Mouse (Mus musculus): ENCODE results near the gene Unc5c. TPM values are rescaled to one million over a fixed set of nuclear protein-coding genes. Genes with fewer than 3 reads are reported as not detected.

Unc5c gene
- polyA plus RNA-seq, 1 experiment from 2014 or later: 15.9 TPM

- Histone ChIP-seq H3K27me3 (ENCODE audit: control insufficient read depth, insufficient read depth, low read length) (no peaks in the 10 kb centered on the region), H3K27ac (ENCODE audit: low read length) (no peak overlapping the region), H3K4me3 (ENCODE audit: low read depth, low read length) (no peak overlapping the region), H3K9ac (replicated peaks; ENCODE audit: low read depth, low read length) (no peak overlapping the region), H3K9me3 (ENCODE audit: control insufficient read depth, low read depth, low read length) (no peaks in the 10 kb centered on the region), H3K36me3 (ENCODE audit: control insufficient read depth, insufficient read depth, low read length) (no peaks in the 10 kb centered on the region), H3K4me1 (ENCODE audit: control insufficient read depth, insufficient read depth, low read length) (no peaks in the 10 kb centered on the region), H3K4me2 (replicated peaks; ENCODE audit: low read depth, low read length) (no peak overlapping the region)
- 82% methylated on average over 4 of the region's 4 CpGs for WGBS
- no peak for ATAC-seq (ENCODE audit: insufficient number of reproducible peaks, insufficient read depth, low FRiP score, low read depth)
Measured at GRCm38 (mm10) chr3:141711601-141712000, 246.6 kb downstream of the Unc5c start.

GRCm38 (mm10) chr3:141716371-141716770, 251.4 kb downstream of the Unc5c start:
- no peak for ATAC-seq (ENCODE audit: insufficient number of reproducible peaks, insufficient read depth, low FRiP score, low read depth)

DNA sequence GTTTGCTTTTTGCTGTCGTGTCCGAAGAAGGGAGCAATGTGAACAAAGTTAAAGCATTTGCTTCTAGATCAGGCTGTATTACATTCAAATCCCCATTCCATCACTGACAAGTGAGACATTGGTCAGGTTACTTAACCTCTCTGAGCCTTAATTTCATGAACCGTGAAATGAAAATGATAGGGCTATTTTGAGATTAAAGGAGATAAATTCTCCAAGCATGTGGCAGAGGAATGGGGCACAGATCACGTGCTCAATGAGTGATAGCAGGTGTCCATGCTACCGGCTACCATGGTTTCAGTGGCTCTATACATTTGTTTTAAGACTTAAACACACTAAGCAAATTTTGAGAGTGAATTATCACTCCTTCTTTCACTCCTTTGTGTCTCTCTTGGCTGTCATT, 254.0 kb downstream of the Unc5c start:
- Histone ChIP-seq H3K9me3 (ENCODE audit: control insufficient read depth, low read depth, low read length) (no peaks in the 10 kb centered on the region), H3K27me3 (ENCODE audit: control insufficient read depth, insufficient read depth, low read length) (no peaks in the 10 kb centered on the region), H3K9ac (replicated peaks; ENCODE audit: low read depth, low read length) (no peak overlapping the region), H3K27ac (ENCODE audit: low read length) (no peak overlapping the region), H3K36me3 (ENCODE audit: control insufficient read depth, insufficient read depth, low read length) (no peaks in the 10 kb centered on the region), H3K4me2 (replicated peaks; ENCODE audit: low read depth, low read length) (no peak overlapping the region), H3K4me1 (ENCODE audit: control insufficient read depth, insufficient read depth, low read length) (0 out of 2 replicates have a peak, but pooled peaks cover 3% of the 10 kb centered on the region), H3K4me3 (ENCODE audit: low read depth, low read length) (no peak overlapping the region)
- WGBS: 71% methylated on average over 5 of the region's 5 CpGs
- ATAC-seq (ENCODE audit: insufficient number of reproducible peaks, insufficient read depth, low FRiP score, low read depth): no peak

More at GRCm38 (mm10) chr3:141716371-141716770, 251.4 kb downstream of the Unc5c start:
- no peak overlapping the region for H3K4me2 ChIP-seq (replicated peaks; ENCODE audit: low read depth, low read length)
- H3K36me3 ChIP-seq (ENCODE audit: control insufficient read depth, insufficient read depth, low read length): no peaks in the 10 kb centered on the region
- no peak overlapping the region for H3K9ac ChIP-seq (replicated peaks; ENCODE audit: low read depth, low read length)
- no peak overlapping the region for H3K27ac ChIP-seq (ENCODE audit: low read length)
- no peaks in the 10 kb centered on the region for H3K27me3 ChIP-seq (ENCODE audit: control insufficient read depth, insufficient read depth, low read length)
- no peaks in the 10 kb centered on the region for H3K4me1 ChIP-seq (ENCODE audit: control insufficient read depth, insufficient read depth, low read length)
- no peak overlapping the region for H3K4me3 ChIP-seq (ENCODE audit: low read depth, low read length)
- H3K9me3 ChIP-seq (ENCODE audit: control insufficient read depth, low read depth, low read length): no peaks in the 10 kb centered on the region
- WGBS: 45% methylated on average over 4 of the region's 4 CpGs

DNA sequence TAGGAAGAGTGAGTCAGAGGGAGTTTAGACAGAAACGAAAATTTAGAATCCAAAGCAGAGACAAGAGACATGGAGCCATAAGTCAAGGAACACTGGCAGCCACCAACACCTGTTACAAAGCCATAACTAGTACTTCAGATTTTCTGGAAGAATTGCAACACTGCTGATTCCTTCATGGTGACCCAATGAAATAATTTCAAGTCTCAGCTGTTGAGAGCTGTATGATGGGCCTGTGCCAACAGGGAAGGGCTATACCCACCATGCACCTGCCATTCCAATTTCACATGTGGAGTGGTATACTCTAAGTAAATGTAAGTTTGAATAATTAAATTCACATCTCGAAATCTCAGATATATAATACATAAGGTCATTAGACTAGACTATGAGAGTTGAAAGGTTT, 259.5 kb downstream of the Unc5c start:
- no peaks in the 10 kb centered on the region for H3K36me3 ChIP-seq (ENCODE audit: control insufficient read depth, insufficient read depth, low read length)
- no peaks in the 10 kb centered on the region for H3K9me3 ChIP-seq (ENCODE audit: control insufficient read depth, low read depth, low read length)
- no peak for ATAC-seq (ENCODE audit: insufficient number of reproducible peaks, insufficient read depth, low FRiP score, low read depth)
- no peak overlapping the region for H3K9ac ChIP-seq (replicated peaks; ENCODE audit: low read depth, low read length)
- no peak overlapping the region for H3K4me2 ChIP-seq (replicated peaks; ENCODE audit: low read depth, low read length)
- WGBS: 67% methylated on average over 2 of the region's 2 CpGs
- H3K27ac ChIP-seq (ENCODE audit: low read length): no peak overlapping the region
- 0 out of 2 replicates have a peak, but pooled peaks cover 4% of the 10 kb centered on the region for H3K4me1 ChIP-seq (ENCODE audit: control insufficient read depth, insufficient read depth, low read length)
- H3K27me3 ChIP-seq (ENCODE audit: control insufficient read depth, insufficient read depth, low read length): no peaks in the 10 kb centered on the region
- no peak overlapping the region for H3K4me3 ChIP-seq (ENCODE audit: low read depth, low read length)

DNA sequence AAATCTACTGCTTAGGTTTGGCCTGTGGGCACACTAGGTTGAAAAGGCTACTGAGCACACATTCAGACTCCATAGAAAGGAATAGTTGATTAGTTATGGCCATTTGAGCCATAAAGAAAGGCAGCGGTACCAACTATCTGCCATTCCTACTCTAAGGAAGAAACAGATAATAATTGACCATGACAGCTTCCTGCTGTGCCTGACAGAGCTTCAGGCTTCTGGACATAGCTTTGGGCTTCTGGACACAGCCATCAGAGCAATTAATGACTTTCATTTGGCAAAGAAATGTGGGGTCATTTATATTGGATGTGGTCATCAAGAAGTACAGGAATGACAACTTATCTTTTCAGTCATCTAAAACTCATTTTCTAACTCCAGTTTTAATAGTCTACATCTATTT, 260.4 kb downstream of the Unc5c start:
- H3K27me3 ChIP-seq (ENCODE audit: control insufficient read depth, insufficient read depth, low read length): no peaks in the 10 kb centered on the region
- ATAC-seq (ENCODE audit: insufficient number of reproducible peaks, insufficient read depth, low FRiP score, low read depth): no peak
- 74% methylated on average over 1 of the region's 1 CpGs for WGBS

DNA sequence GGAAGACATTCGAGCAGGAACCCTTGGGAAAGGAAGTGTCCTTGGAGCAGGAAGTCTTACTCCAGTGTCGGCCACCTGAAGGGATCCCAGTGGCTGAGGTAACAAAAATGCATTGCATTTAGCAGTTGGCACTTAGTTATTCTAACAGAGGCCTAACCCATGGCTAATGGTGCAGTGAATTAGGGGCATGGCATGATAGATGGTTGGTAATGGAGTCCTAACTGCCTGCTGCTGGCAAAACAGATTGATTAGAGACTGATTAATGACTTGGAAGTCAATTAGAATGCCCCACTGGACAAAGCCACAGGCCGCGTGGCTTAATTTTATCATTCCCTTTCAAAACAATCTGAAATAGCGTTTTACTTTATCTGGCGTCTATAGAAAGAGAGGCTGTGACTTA, 268.8 kb downstream of the Unc5c start:
- 42% methylated on average over 6 of the region's 6 CpGs for WGBS
- H3K36me3 ChIP-seq (ENCODE audit: control insufficient read depth, insufficient read depth, low read length): no peaks in the 10 kb centered on the region
- no peak overlapping the region for H3K27ac ChIP-seq (ENCODE audit: low read length)
- H3K9ac ChIP-seq (replicated peaks; ENCODE audit: low read depth, low read length): no peak overlapping the region
- no peak for ATAC-seq (ENCODE audit: insufficient number of reproducible peaks, insufficient read depth, low FRiP score, low read depth)
- no peaks in the 10 kb centered on the region for H3K4me1 ChIP-seq (ENCODE audit: control insufficient read depth, insufficient read depth, low read length)
- H3K27me3 ChIP-seq (ENCODE audit: control insufficient read depth, insufficient read depth, low read length): no peaks in the 10 kb centered on the region
- no peak overlapping the region for H3K4me2 ChIP-seq (replicated peaks; ENCODE audit: low read depth, low read length)
- no peak overlapping the region for H3K4me3 ChIP-seq (ENCODE audit: low read depth, low read length)
- no peaks in the 10 kb centered on the region for H3K9me3 ChIP-seq (ENCODE audit: control insufficient read depth, low read depth, low read length)

More for the DNA sequence above, 260.4 kb downstream of the Unc5c start:
- no peak overlapping the region for H3K4me2 ChIP-seq (replicated peaks; ENCODE audit: low read depth, low read length)
- no peak overlapping the region for H3K9ac ChIP-seq (replicated peaks; ENCODE audit: low read depth, low read length)
- no peaks in the 10 kb centered on the region for H3K36me3 ChIP-seq (ENCODE audit: control insufficient read depth, insufficient read depth, low read length)
- H3K4me1 ChIP-seq (ENCODE audit: control insufficient read depth, insufficient read depth, low read length): 0 out of 2 replicates have a peak, but pooled peaks cover 4% of the 10 kb centered on the region
- H3K27ac ChIP-seq (ENCODE audit: low read length): no peak overlapping the region
- no peaks in the 10 kb centered on the region for H3K9me3 ChIP-seq (ENCODE audit: control insufficient read depth, low read depth, low read length)
- no peak overlapping the region for H3K4me3 ChIP-seq (ENCODE audit: low read depth, low read length)

GRCm38 (mm10) chr3:141735285-141735684, 270.3 kb downstream of the Unc5c start:
- Histone ChIP-seq H3K9me3 (ENCODE audit: control insufficient read depth, low read depth, low read length) (no peaks in the 10 kb centered on the region), H3K27ac (ENCODE audit: low read length) (no peak overlapping the region), H3K27me3 (ENCODE audit: control insufficient read depth, insufficient read depth, low read length) (no peaks in the 10 kb centered on the region), H3K4me1 (ENCODE audit: control insufficient read depth, insufficient read depth, low read length) (no peaks in the 10 kb centered on the region), H3K4me3 (ENCODE audit: low read depth, low read length) (no peak overlapping the region), H3K9ac (replicated peaks; ENCODE audit: low read depth, low read length) (no peak overlapping the region), H3K36me3 (ENCODE audit: control insufficient read depth, insufficient read depth, low read length) (no peaks in the 10 kb centered on the region), H3K4me2 (replicated peaks; ENCODE audit: low read depth, low read length) (no peak overlapping the region)
- no peak for ATAC-seq (ENCODE audit: insufficient number of reproducible peaks, insufficient read depth, low FRiP score, low read depth)

DNA sequence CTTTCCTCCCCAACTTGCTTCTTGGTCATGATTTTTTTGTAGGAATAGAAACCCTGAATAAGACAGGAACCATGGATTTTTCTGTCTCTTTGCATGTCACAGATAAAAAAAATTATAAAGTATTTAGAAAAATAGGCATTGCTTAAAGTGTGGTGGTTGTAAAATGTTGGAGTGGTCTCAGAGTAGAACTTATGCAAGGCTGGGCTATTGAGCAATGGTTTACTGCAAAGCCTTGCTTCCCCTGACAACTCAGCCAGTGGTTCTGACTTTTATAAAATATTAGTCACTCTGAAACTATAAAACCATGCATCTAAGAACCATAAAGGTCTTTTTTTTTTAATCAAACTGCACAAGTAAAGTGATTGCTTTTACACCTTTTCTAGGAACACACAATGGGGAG, 280.3 kb downstream of the Unc5c start:
- no peak for ATAC-seq (ENCODE audit: insufficient number of reproducible peaks, insufficient read depth, low FRiP score, low read depth)
- Histone ChIP-seq H3K9ac (replicated peaks; ENCODE audit: low read depth, low read length) (no peak overlapping the region), H3K4me2 (replicated peaks; ENCODE audit: low read depth, low read length) (no peak overlapping the region), H3K9me3 (ENCODE audit: control insufficient read depth, low read depth, low read length) (no peaks in the 10 kb centered on the region), H3K27ac (ENCODE audit: low read length) (no peak overlapping the region), H3K36me3 (ENCODE audit: control insufficient read depth, insufficient read depth, low read length) (no peaks in the 10 kb centered on the region), H3K4me1 (ENCODE audit: control insufficient read depth, insufficient read depth, low read length) (no peaks in the 10 kb centered on the region), H3K4me3 (ENCODE audit: low read depth, low read length) (no peak overlapping the region), H3K27me3 (ENCODE audit: control insufficient read depth, insufficient read depth, low read length) (no peaks in the 10 kb centered on the region)

DNA sequence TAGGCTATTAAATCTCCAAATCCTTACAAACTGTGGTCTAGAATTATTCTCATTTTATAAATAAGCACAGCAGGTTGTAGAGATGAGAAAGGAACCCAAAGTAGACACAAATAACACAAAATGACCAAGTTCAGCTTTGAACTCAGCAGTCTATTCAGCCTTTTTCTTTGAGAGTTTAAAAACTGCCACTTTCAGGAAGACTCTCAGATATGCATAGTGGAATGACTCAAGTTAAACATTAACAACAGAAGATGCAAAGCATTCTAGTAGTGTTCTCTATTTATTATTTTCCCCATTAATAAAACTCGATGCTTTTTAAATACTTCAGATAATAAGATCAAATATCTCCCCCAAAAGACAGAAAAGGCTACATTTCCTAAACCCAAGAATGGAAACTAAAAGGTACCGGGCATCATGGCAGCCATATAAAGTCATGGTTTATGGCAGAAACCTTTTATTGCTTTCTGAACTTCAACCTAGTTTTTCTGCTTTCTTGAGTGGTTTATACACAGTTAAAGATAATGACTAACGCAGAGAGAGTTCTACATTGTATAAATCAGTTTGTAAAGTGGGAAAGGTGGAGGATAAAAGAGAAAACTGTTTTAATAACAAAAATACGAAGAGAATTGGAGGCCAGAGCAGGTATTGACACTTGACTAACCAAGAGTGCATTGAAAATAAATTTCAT, 283.8 kb downstream of the Unc5c start:
- Histone ChIP-seq H3K4me3 (ENCODE audit: low read depth, low read length) (no peak overlapping the region), H3K27me3 (ENCODE audit: control insufficient read depth, insufficient read depth, low read length) (no peaks in the 10 kb centered on the region), H3K4me2 (replicated peaks; ENCODE audit: low read depth, low read length) (no peak overlapping the region), H3K4me1 (ENCODE audit: control insufficient read depth, insufficient read depth, low read length) (no peaks in the 10 kb centered on the region), H3K36me3 (ENCODE audit: control insufficient read depth, insufficient read depth, low read length) (no peaks in the 10 kb centered on the region), H3K9ac (replicated peaks; ENCODE audit: low read depth, low read length) (no peak overlapping the region), H3K27ac (ENCODE audit: low read length) (no peak overlapping the region), H3K9me3 (ENCODE audit: control insufficient read depth, low read depth, low read length) (no peaks in the 10 kb centered on the region)
- WGBS: 82% methylated on average over 4 of the region's 4 CpGs
- no peak for ATAC-seq (ENCODE audit: insufficient number of reproducible peaks, insufficient read depth, low FRiP score, low read depth)

Measured in stomach, embryonic 14.5 days (tissue).